Mouse (Mus musculus) embryonic facial prominence, embryonic 15.5 days (tissue): ENCODE data around the gene Pdap1. TPM values are rescaled to one million over a fixed set of nuclear protein-coding genes. Genes with fewer than 3 reads are reported as not detected.
"Not testable (repeated sequence)": the region's sequence is repeated elsewhere in the genome, so short reads cannot be mapped to it uniquely, and the experiment has no call there.

Experiments used
- ATAC-seq: fragments of 200-750 bp; cut with Nextera tagmentation; 2 replicates; pipeline ENCODE4 v1.8.0; 2017; ENCODE audit warnings: low read depth, moderate TSS enrichment; ENCODE audit not compliant: insufficient number of reproducible peaks, low FRiP score, low TSS enrichment
- H3K27ac ChIP-seq: fragments of 300-500 bp; sonication (generic); replicated peaks from 2 replicates; pipeline ENCODE4 v1.5.1; 2015; ENCODE audit warnings: mild to moderate bottlenecking, inconsistent platforms
- H3K27me3 ChIP-seq: fragments of 300-500 bp; sonication (generic); 2 replicates; pipeline ENCODE4 v1.6.1; 2015; ENCODE audit warnings: inconsistent platforms
- H3K36me3 ChIP-seq: fragments of 300-500 bp; sonication (generic); 2 replicates; pipeline ENCODE4 v1.6.1; 2015; ENCODE audit warnings: mild to moderate bottlenecking, inconsistent platforms
- H3K4me1 ChIP-seq: fragments of 300-500 bp; sonication (generic); 2 replicates; pipeline ENCODE4 v1.6.1; 2015; ENCODE audit warnings: inconsistent platforms
- H3K4me2 ChIP-seq: fragments of 300-500 bp; sonication (generic); replicated peaks from 2 replicates; pipeline ENCODE4 v1.6.1; 2015; ENCODE audit warnings: mild to moderate bottlenecking, inconsistent platforms
- H3K4me3 ChIP-seq: fragments of 300-500 bp; sonication (generic); replicated peaks from 2 replicates; pipeline ENCODE4 v1.5.1; 2015; ENCODE audit warnings: mild to moderate bottlenecking, inconsistent platforms
- H3K9ac ChIP-seq: fragments of 300-500 bp; sonication (generic); 2 replicates; pipeline ENCODE4 v1.6.1; 2015; ENCODE audit warnings: inconsistent platforms
- H3K9me3 ChIP-seq: fragments of 300-500 bp; sonication (generic); replicated peaks from 2 replicates; pipeline ENCODE4 v1.6.1; 2016; ENCODE audit warnings: inconsistent platforms
- WGBS: fragments of 180-500 bp; shearing (Covaris S2); methylation state at CpG from one replicate; pipeline ENCODE4 v1.1.7; 2015; 5-methylcytosine and 5-hydroxymethylcytosine counted together
- polyA plus RNA-seq: library from polyadenylated mRNA; unstranded; fragments of >200 nt; fragmentation: Nextera tagmentation; extraction: Ambion mirVana; gene quantifications from 2 replicates; pipeline ENCODE4 v1.2.1, GENCODE M21; 2015

The Pdap1 gene
- polyA plus RNA-seq, 1 experiment from 2014 or later = 93.7 TPM

GRCm38 (mm10) chr5:145104328-145104727 lies 35.7 kb downstream of the Pdap1 start:
- H3K4me1 ChIP-seq = no peaks in the 10 kb centered on the region
- no peak for ATAC-seq

DNA sequence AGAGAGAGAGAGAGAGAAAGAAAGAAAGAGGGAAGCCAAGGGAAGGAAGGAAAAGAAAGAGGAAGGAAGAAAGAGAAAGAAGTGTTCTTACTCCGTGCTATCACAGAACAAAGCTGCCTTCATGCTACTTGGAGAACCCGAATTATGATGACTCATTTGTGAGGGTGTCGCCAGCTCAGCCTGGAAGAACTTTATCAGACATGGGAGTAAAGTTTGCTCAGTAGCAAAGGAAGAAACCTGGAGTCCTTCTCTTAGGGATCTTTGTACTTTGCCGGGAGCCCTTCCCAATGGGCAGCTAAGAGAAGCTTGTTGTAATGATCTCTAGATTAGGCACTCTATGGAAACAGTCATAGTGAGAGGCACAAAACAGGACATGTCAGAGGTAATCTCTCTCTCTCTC lies 37.3 kb downstream of the Pdap1 start:
- no peaks in the 10 kb centered on the region for H3K4me1 ChIP-seq
- H3K4me2 ChIP-seq = no peak overlapping the region

More at GRCm38 (mm10) chr5:145104328-145104727, 35.7 kb downstream of the Pdap1 start:
- Histone ChIP-seq H3K27me3 (no peaks in the 10 kb centered on the region), H3K4me2 (no peak overlapping the region), H3K36me3 (peaks cover 89% of the 10 kb centered on the region), H3K9me3 (no peaks in the 10 kb centered on the region), H3K9ac (no peak overlapping the region), H3K27ac (no peak overlapping the region), H3K4me3 (no peak overlapping the region)
- WGBS = 50% methylated on average over 9 of the region's 9 CpGs

DNA sequence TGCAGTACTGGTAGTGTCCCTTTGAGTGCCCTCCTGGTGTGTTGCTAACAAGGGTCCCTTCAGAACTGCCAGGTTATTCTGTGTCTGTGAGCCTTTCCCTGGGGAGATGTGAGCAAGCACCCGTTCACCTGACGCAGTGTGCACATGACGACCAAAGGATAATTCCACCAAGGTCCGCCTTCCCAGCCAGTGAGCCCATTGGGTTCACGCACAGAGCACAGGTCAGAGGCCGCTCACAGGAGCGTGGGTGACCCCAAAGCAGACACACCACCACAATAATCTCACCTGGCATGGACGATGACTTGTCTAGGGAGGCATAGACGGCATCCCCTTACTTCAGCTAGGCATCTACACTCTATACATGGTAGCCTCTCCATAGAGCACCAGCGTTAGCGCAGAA lies 38.6 kb downstream of the Pdap1 start:
- not testable (repeated sequence) for ATAC-seq
- WGBS = 94% methylated on average over 11 of the region's 11 CpGs

More for the DNA sequence above, 37.3 kb downstream of the Pdap1 start:
- H3K27ac ChIP-seq = no peak overlapping the region
- H3K9me3 ChIP-seq = no peaks in the 10 kb centered on the region
- no peak overlapping the region for H3K4me3 ChIP-seq
- no peak for ATAC-seq
- 84% methylated on average over 4 of the region's 4 CpGs for WGBS
- H3K27me3 ChIP-seq = no peaks in the 10 kb centered on the region
- no peak overlapping the region for H3K9ac ChIP-seq
- peaks cover 89% of the 10 kb centered on the region for H3K36me3 ChIP-seq

GRCm38 (mm10) chr5:145100960-145101359 lies 39.1 kb downstream of the Pdap1 start:
- no peaks in the 10 kb centered on the region for H3K27me3 ChIP-seq
- 95% methylated on average over 9 of the region's 9 CpGs for WGBS
- no peaks in the 10 kb centered on the region for H3K4me1 ChIP-seq
- no peak overlapping the region for H3K4me3 ChIP-seq
- no peak overlapping the region for H3K4me2 ChIP-seq
- ATAC-seq = no peak
- H3K36me3 ChIP-seq = peaks cover 89% of the 10 kb centered on the region
- no peaks in the 10 kb centered on the region for H3K9me3 ChIP-seq
- H3K9ac ChIP-seq = no peak overlapping the region
- H3K27ac ChIP-seq = no peak overlapping the region

More for the DNA sequence above, 38.6 kb downstream of the Pdap1 start:
- H3K4me1 ChIP-seq, H3K27me3 ChIP-seq, H3K4me2 ChIP-seq, H3K27ac ChIP-seq, H3K4me3 ChIP-seq, H3K9ac ChIP-seq, H3K9me3 ChIP-seq: not testable (repeated sequence)
- H3K36me3 ChIP-seq = peaks cover 89% of the 10 kb centered on the region

GRCm38 (mm10) chr5:145098340-145098821 lies 41.7 kb downstream of the Pdap1 start:
- Histone ChIP-seq H3K9me3 (no peaks in the 10 kb centered on the region), H3K36me3 (peaks cover 88% of the 10 kb centered on the region), H3K9ac (no peak overlapping the region), H3K4me2 (no peak overlapping the region), H3K4me3 (no peak overlapping the region), H3K4me1 (no peaks in the 10 kb centered on the region), H3K27me3 (no peaks in the 10 kb centered on the region), H3K27ac (no peak overlapping the region)
- ATAC-seq = no peak
- 89% methylated on average over 10 of the region's 10 CpGs for WGBS

GRCm38 (mm10) chr5:145096195-145096594 lies 43.8 kb downstream of the Pdap1 start:
- Histone ChIP-seq H3K36me3 (peaks cover 91% of the 10 kb centered on the region), H3K9ac (no peak overlapping the region), H3K4me1 (no peaks in the 10 kb centered on the region), H3K27me3 (no peaks in the 10 kb centered on the region), H3K27ac (no peak overlapping the region), H3K4me2 (no peak overlapping the region), H3K9me3 (no peaks in the 10 kb centered on the region), H3K4me3 (no peak overlapping the region)
- no peak for ATAC-seq
- WGBS = 85% methylated on average over 4 of the region's 4 CpGs

DNA sequence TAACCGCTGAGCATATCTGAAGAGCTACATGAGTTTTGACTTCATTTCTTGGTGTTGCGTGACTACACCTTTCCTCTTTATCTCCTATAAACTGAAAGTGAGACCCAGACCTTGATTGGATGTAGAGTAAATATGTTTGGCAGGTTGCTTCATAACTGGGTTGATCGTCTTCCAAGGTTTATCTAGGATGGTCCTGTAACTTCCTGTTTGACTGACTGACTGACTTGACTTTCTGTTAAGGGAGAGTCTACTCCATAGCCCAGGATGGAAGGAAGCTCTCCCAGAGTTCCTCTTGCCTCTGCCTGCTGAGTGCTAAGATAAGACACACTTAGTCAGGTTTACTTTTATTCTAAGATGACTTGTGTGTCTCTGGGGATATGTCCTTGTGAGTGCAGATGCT lies 50.2 kb downstream of the Pdap1 start:
- ATAC-seq = no peak
- Histone ChIP-seq H3K27ac (no peak overlapping the region), H3K4me1 (peaks cover 4% of the 10 kb centered on the region), H3K27me3 (no peaks in the 10 kb centered on the region), H3K36me3 (peaks cover 48% of the 10 kb centered on the region), H3K4me3 (no peak overlapping the region), H3K4me2 (no peak overlapping the region), H3K9me3 (no peaks in the 10 kb centered on the region), H3K9ac (no peak overlapping the region)
- 93% methylated on average over 3 of the region's 3 CpGs for WGBS

DNA sequence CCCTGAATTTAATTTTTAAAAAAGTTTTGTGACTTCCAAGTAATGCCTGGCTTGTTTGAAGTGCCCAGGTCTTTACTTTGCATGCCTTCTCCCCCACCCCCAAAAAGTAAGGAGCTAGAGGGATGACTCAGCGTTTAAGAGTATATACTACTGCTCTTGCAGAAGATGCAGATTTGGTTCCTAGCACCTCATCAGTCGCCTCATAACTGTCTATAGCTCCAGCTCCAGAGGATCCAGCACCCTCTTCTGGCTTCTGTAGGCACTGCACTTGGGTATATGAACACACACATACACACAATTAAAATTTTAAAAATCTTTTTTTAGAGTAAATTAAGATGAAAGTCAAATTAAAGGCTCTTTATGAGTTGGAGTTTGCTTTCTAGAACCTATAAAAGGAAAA lies 51.9 kb downstream of the Pdap1 start:
- Histone ChIP-seq H3K9me3 (no peaks in the 10 kb centered on the region), H3K4me3 (no peak overlapping the region), H3K36me3 (peaks cover 34% of the 10 kb centered on the region), H3K27ac (no peak overlapping the region), H3K4me2 (no peak overlapping the region), H3K27me3 (no peaks in the 10 kb centered on the region), H3K4me1 (peaks cover 11% of the 10 kb centered on the region), H3K9ac (no peak overlapping the region)
- ATAC-seq = no peak
- WGBS = 95% methylated on average over 2 of the region's 2 CpGs

GRCm38 (mm10) chr5:145084822-145085221 lies 55.2 kb downstream of the Pdap1 start:
- 69% methylated on average over 2 of the region's 2 CpGs for WGBS

GRCm38 (mm10) chr5:145083632-145084451 lies 56.2 kb downstream of the Pdap1 start, which contains the start of the genes Arpc1a and Kpna7:
Gene Arpc1a (plus strand): TSS chr5:145083830.
Gene Kpna7 (minus strand): TSS chr5:145084030.
- Histone ChIP-seq H3K9me3 (no peaks in the 10 kb centered on the region), H3K36me3 (peaks cover 7% of the 10 kb centered on the region; the same call in 1 of the 2 replicates), H3K27ac (peak within 1 kb of the TSS; percentile 78), H3K4me2 (peak within 1 kb of the TSS; percentile 74), H3K9ac (peak within 1 kb of the TSS; percentile 93), H3K27me3 (no peaks in the 10 kb centered on the region), H3K4me1 (peaks cover 11% of the 10 kb centered on the region), H3K4me3 (peak within 1 kb of the TSS; percentile 92)
- under 1% methylated on average over 54 of the region's 54 CpGs for WGBS
- peak; percentile 95 for ATAC-seq

More at GRCm38 (mm10) chr5:145084822-145085221, 55.2 kb downstream of the Pdap1 start:
- H3K4me2 ChIP-seq = peak overlapping the region; percentile 74
- ATAC-seq = no peak
- no peaks in the 10 kb centered on the region for H3K27me3 ChIP-seq
- peaks cover 13% of the 10 kb centered on the region; the same call in 1 of the 2 replicates for H3K36me3 ChIP-seq
- H3K4me1 ChIP-seq = peaks cover 11% of the 10 kb centered on the region
- no peaks in the 10 kb centered on the region for H3K9me3 ChIP-seq
- H3K9ac ChIP-seq = peak overlapping the region; percentile 93; the same call in 1 of the 2 replicates
- no peak overlapping the region for H3K27ac ChIP-seq
- H3K4me3 ChIP-seq = peak overlapping the region; percentile 92

DNA sequence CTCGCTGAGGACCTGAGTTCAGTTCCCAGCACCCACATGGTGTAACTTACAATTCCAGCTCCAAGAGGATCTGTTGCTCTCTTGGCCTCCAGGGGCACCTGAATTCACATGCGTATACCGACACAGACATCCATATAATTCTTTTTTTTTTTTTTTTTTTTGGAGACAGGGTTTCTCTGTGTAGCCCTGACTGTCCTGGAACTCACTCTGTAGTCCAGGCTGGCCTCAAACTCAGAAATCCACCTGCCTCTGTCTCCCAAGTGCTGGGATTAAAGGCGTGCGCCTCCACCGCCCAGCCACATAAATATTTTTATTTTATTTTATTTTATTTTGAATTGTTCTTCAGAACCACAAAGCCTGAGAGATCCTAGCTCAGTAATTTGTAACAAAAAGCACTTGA lies 56.8 kb downstream of the Pdap1 start:
- H3K9me3 ChIP-seq, H3K9ac ChIP-seq, ATAC-seq, H3K27me3 ChIP-seq, H3K36me3 ChIP-seq: not testable (repeated sequence)
- peak overlapping the region; percentile 74 for H3K4me2 ChIP-seq
- peak overlapping the region; percentile 78 for H3K27ac ChIP-seq
- 52% methylated on average over 6 of the region's 6 CpGs for WGBS
- peaks cover 11% of the 10 kb centered on the region for H3K4me1 ChIP-seq
- H3K4me3 ChIP-seq = peak overlapping the region; percentile 92
